Mouse (Mus musculus): Measurements from ENCODE around the gene Ldah.
A peak's percentile ranks its signal among the peaks of the same experiment; 100 is the strongest.

Ldah gene

GRCm38 (mm10) chr12:8281225-8282017 lies 73.5 kb downstream of the Ldah start:
- no peak for DNase-seq (ENCODE audit: low spot score)

- no peak for DNase-seq (ENCODE audit: low spot score)
Observed at GRCm38 (mm10) chr12:8287970-8288369, 80.1 kb downstream of the Ldah start.

- DNase-seq (ENCODE audit: low spot score), result no peak
Observed at GRCm38 (mm10) chr12:8289099-8289498, 81.2 kb downstream of the Ldah start.

- no peak for DNase-seq (ENCODE audit: low spot score)
Observed at GRCm38 (mm10) chr12:8289499-8289898, 81.6 kb downstream of the Ldah start.

- no peak for DNase-seq (ENCODE audit: low spot score)
Observed at GRCm38 (mm10) chr12:8291157-8291853, 83.4 kb downstream of the Ldah start.

GRCm38 (mm10) chr12:8295307-8295913 lies 87.5 kb downstream of the Ldah start:
- no peak for DNase-seq (ENCODE audit: low spot score)

GRCm38 (mm10) chr12:8296154-8296553 lies 88.2 kb downstream of the Ldah start:
- no peak for DNase-seq (ENCODE audit: low spot score)

GRCm38 (mm10) chr12:8297586-8298214 lies 89.8 kb downstream of the Ldah start:
- DNase-seq (ENCODE audit: low spot score), result no peak

GRCm38 (mm10) chr12:8298361-8299142 lies 90.6 kb downstream of the Ldah start:
- DNase-seq (ENCODE audit: low spot score), result no peak

- no peak for DNase-seq (ENCODE audit: low spot score)
Observed at GRCm38 (mm10) chr12:8299143-8300110, 91.5 kb downstream of the Ldah start.

- no peak for DNase-seq (ENCODE audit: low spot score)
Observed at GRCm38 (mm10) chr12:8300111-8300480, 92.2 kb downstream of the Ldah start.

GRCm38 (mm10) chr12:8300521-8300920 lies 92.6 kb downstream of the Ldah start:
- no peak for DNase-seq (ENCODE audit: low spot score)

GRCm38 (mm10) chr12:8301011-8301814 lies 93.3 kb downstream of the Ldah start:
- no peak for DNase-seq (ENCODE audit: low spot score)

- no peak for DNase-seq (ENCODE audit: low spot score)
Observed at GRCm38 (mm10) chr12:8301841-8302431, 94.0 kb downstream of the Ldah start, which contains the start of gene Gdf7. Gdf7 (minus strand) TSS chr12:8301954.

- DNase-seq (ENCODE audit: low spot score), result no peak
Observed at GRCm38 (mm10) chr12:8305258-8305657, 97.4 kb downstream of the Ldah start.

- peak; percentile 84 for DNase-seq (ENCODE audit: low spot score)
Observed at GRCm38 (mm10) chr12:8306432-8306831, 98.5 kb downstream of the Ldah start.

GRCm38 (mm10) chr12:8306910-8307309 lies 99.0 kb downstream of the Ldah start:
- DNase-seq (ENCODE audit: low spot score), result no peak

GRCm38 (mm10) chr12:8310992-8311391 lies 103.1 kb downstream of the Ldah start:
- peak; percentile 63 for DNase-seq (ENCODE audit: low spot score)

- no peak for DNase-seq (ENCODE audit: low spot score)
Observed at GRCm38 (mm10) chr12:8312266-8312665, 104.4 kb downstream of the Ldah start.
